ENCODE assay signal across 13 mouse cellular contexts in genomic region chr16:11691487-11692200, GRCm38 (mm10).
A peak's percentile ranks its signal among the peaks of the same experiment; 100 is the strongest.
DNase-seq lines count a peak whose midpoint lies in the region; ATAC-seq and TF ChIP-seq lines count a peak whose summit lies in the region.
"Had no signal": no experiment of that assay in that cellular context is flagged by ENCODE, and none has a peak within 500 bp of the region (broad histone marks: within the 10 kb centered on the region; RNA-seq: fewer than 3 reads in every experiment).

No protein-coding gene starts in this region.

- 0 out of 2 replicates have a peak, but pooled peaks have one; percentile 10 for TF ChIP-seq CTCF in liver, embryonic 14.5 days (IDR thresholded peaks at IDR 0.05; ENCODE audit: low read depth)

- peak; percentile 42 for ATAC-seq in frontal cortex, adult (ENCODE audit: low TSS enrichment)
- no peak for ATAC-seq in liver, embryonic 14.5 days (ENCODE audit: insufficient read depth)
- no peak for ATAC-seq in liver, embryonic 11.5 days (replicated peaks; ENCODE audit: low FRiP score)
- ATAC-seq in hindbrain, embryonic 12.5 days (ENCODE audit: low FRiP score), result peak; percentile 64; the same call in 1 of the 2 replicates
- ATAC-seq in neural tube, embryonic 12.5 days (ENCODE audit: low FRiP score, low read depth), result 0 out of 2 replicates have a peak, but pooled peaks have one; percentile 19
- ATAC-seq in heart, embryonic 12.5 days (ENCODE audit: insufficient number of reproducible peaks, low FRiP score), result no peak

- no peak overlapping the region for H3K4me2 ChIP-seq in liver, embryonic 14.5 days (ENCODE audit: low read depth)
- no peak overlapping the region for H3K4me2 ChIP-seq in liver, embryonic 11.5 days
- H3K4me2 ChIP-seq in hindbrain, embryonic 12.5 days (replicated peaks), result no peak overlapping the region
- no peak overlapping the region for H3K4me2 ChIP-seq in neural tube, embryonic 12.5 days (replicated peaks)
- no peak overlapping the region for H3K4me2 ChIP-seq in heart, embryonic 12.5 days
- H3K4me2 ChIP-seq: embryonic facial prominence, embryonic 15.5 days; heart, embryonic 15.5 days; limb, embryonic 12.5 days had no signal

- no peak for DNase-seq in frontal cortex, postnatal 10 days (ENCODE audit: low spot score in 2 of 2)
- DNase-seq in liver, embryonic 14.5 days (ENCODE audit: low read depth in 3 of 3, low spot score in 3 of 3), result no peak
- DNase-seq in liver, embryonic 11.5 days (ENCODE audit: low spot score), result no peak
- no peak for DNase-seq in ovary, postnatal 10 days (ENCODE audit: low spot score)
- DNase-seq: spleen, adult 18-20 months; thymus, adult 18-20 months had no signal

- H3K4me3 ChIP-seq in liver, embryonic 14.5 days (ENCODE audit: insufficient read depth in 1 of 2, low read depth in 2 of 2, low read length in 2 of 2), result no peak overlapping the region
- H3K4me3 ChIP-seq in liver, embryonic 11.5 days (ENCODE audit: low read depth, low read length), result no peak overlapping the region
- no peak overlapping the region for H3K4me3 ChIP-seq in hindbrain, embryonic 12.5 days
- H3K4me3 ChIP-seq in neural tube, embryonic 12.5 days, result no peak overlapping the region
- no peak overlapping the region for H3K4me3 ChIP-seq in heart, embryonic 12.5 days
- H3K4me3 ChIP-seq: embryonic facial prominence, embryonic 15.5 days; heart, embryonic 15.5 days; limb, embryonic 12.5 days had no signal

- H3K9ac ChIP-seq in liver, embryonic 14.5 days (replicated peaks), result no peak overlapping the region
- H3K9ac ChIP-seq in liver, embryonic 11.5 days (ENCODE audit: low read depth, low read length), result no peak overlapping the region
- H3K9ac ChIP-seq in hindbrain, embryonic 12.5 days, result no peak overlapping the region
- no peak overlapping the region for H3K9ac ChIP-seq in neural tube, embryonic 12.5 days
- no peak overlapping the region for H3K9ac ChIP-seq in heart, embryonic 12.5 days
- H3K9ac ChIP-seq: embryonic facial prominence, embryonic 15.5 days; heart, embryonic 15.5 days; limb, embryonic 12.5 days had no signal

- 59% methylated on average over 9 of the region's 9 CpGs for WGBS in liver, embryonic 14.5 days (ENCODE audit: insufficient replicate concordance)
- 69% methylated on average over 9 of the region's 9 CpGs for WGBS in liver, embryonic 11.5 days
- WGBS in hindbrain, embryonic 12.5 days, result 64% methylated on average over 9 of the region's 9 CpGs
- 62% methylated on average over 9 of the region's 9 CpGs for WGBS in neural tube, embryonic 12.5 days
- WGBS in heart, embryonic 12.5 days, result 62% methylated on average over 9 of the region's 9 CpGs

- no peak overlapping the region for H3K27ac ChIP-seq in liver, embryonic 14.5 days
- no peak overlapping the region for H3K27ac ChIP-seq in liver, embryonic 11.5 days (ENCODE audit: low read depth, low read length)
- no peak overlapping the region for H3K27ac ChIP-seq in hindbrain, embryonic 12.5 days
- H3K27ac ChIP-seq in neural tube, embryonic 12.5 days, result no peak overlapping the region
- H3K27ac ChIP-seq in heart, embryonic 12.5 days (ENCODE audit: poor library complexity, severe bottlenecking), result no peak overlapping the region
- H3K27ac ChIP-seq: embryonic facial prominence, embryonic 15.5 days; heart, embryonic 15.5 days; limb, embryonic 12.5 days had no signal

- H3K27me3 ChIP-seq in liver, embryonic 14.5 days (ENCODE audit: control insufficient read depth, insufficient read depth, low read length), result no peaks in the 10 kb centered on the region
- no peaks in the 10 kb centered on the region for H3K27me3 ChIP-seq in liver, embryonic 11.5 days (replicated peaks; ENCODE audit: control insufficient read depth, insufficient read depth, low read length)
- no peaks in the 10 kb centered on the region for H3K27me3 ChIP-seq in hindbrain, embryonic 12.5 days
- no peaks in the 10 kb centered on the region for H3K27me3 ChIP-seq in neural tube, embryonic 12.5 days (replicated peaks)
- H3K27me3 ChIP-seq in heart, embryonic 12.5 days (replicated peaks), result no peaks in the 10 kb centered on the region
- H3K27me3 ChIP-seq: embryonic facial prominence, embryonic 15.5 days; heart, embryonic 15.5 days; limb, embryonic 12.5 days had no signal

- H3K36me3 ChIP-seq in liver, embryonic 14.5 days (replicated peaks; ENCODE audit: control insufficient read depth, insufficient read depth, low read depth), result no peaks in the 10 kb centered on the region
- H3K36me3 ChIP-seq in liver, embryonic 11.5 days (ENCODE audit: control insufficient read depth, insufficient read depth, low read length), result no peaks in the 10 kb centered on the region
- no peaks in the 10 kb centered on the region for H3K36me3 ChIP-seq in hindbrain, embryonic 12.5 days
- no peaks in the 10 kb centered on the region for H3K36me3 ChIP-seq in neural tube, embryonic 12.5 days
- H3K36me3 ChIP-seq in heart, embryonic 12.5 days, result no peaks in the 10 kb centered on the region
- H3K36me3 ChIP-seq: embryonic facial prominence, embryonic 15.5 days; heart, embryonic 15.5 days; limb, embryonic 12.5 days had no signal

- H3K4me1 ChIP-seq in liver, embryonic 14.5 days (replicated peaks; ENCODE audit: control insufficient read depth in 2 of 2, insufficient read depth in 2 of 2, low read length in 1 of 2), result no peaks in the 10 kb centered on the region
- H3K4me1 ChIP-seq in liver, embryonic 11.5 days (replicated peaks; ENCODE audit: control insufficient read depth, insufficient read depth, low read length), result no peaks in the 10 kb centered on the region
- peaks cover 12% of the 10 kb centered on the region; the same call in 1 of the 2 replicates for H3K4me1 ChIP-seq in hindbrain, embryonic 12.5 days
- 0 out of 2 replicates have a peak, but pooled peaks cover 4% of the 10 kb centered on the region for H3K4me1 ChIP-seq in neural tube, embryonic 12.5 days
- peaks cover 14% of the 10 kb centered on the region for H3K4me1 ChIP-seq in heart, embryonic 12.5 days (replicated peaks)
- H3K4me1 ChIP-seq: embryonic facial prominence, embryonic 15.5 days had no signal

- H3K9me3 ChIP-seq in liver, embryonic 14.5 days (ENCODE audit: control insufficient read depth, low read length), result no peaks in the 10 kb centered on the region
- no peaks in the 10 kb centered on the region for H3K9me3 ChIP-seq in liver, embryonic 11.5 days (ENCODE audit: control insufficient read depth, low read length)
- H3K9me3 ChIP-seq in hindbrain, embryonic 12.5 days (replicated peaks), result no peaks in the 10 kb centered on the region
- H3K9me3 ChIP-seq in neural tube, embryonic 12.5 days, result no peaks in the 10 kb centered on the region
- no peaks in the 10 kb centered on the region for H3K9me3 ChIP-seq in heart, embryonic 12.5 days (replicated peaks)
- H3K9me3 ChIP-seq: embryonic facial prominence, embryonic 15.5 days; heart, embryonic 15.5 days; limb, embryonic 12.5 days had no signal

- no peak for TF ChIP-seq EP300 in liver, embryonic 14.5 days (IDR thresholded peaks at IDR 0.05; ENCODE audit: low read depth)

Comparison
In these comparisons a context has a peak if more than half of its experiments do, and no peak if none do; other contexts are left out.
1. ATAC-seq: peak in frontal cortex, adult (single experiment), hindbrain, embryonic 12.5 days (single experiment) and neural tube, embryonic 12.5 days (single experiment); none in liver, embryonic 14.5 days (single experiment), liver, embryonic 11.5 days (single experiment) and heart, embryonic 12.5 days (single experiment).